Mouse (Mus musculus) forebrain, postnatal 0 days (tissue): ENCODE results near the gene Manba. TPM values are rescaled to one million over a fixed set of nuclear protein-coding genes. Genes with fewer than 3 reads are reported as not detected.

Source experiments
- ATAC-seq: fragments of 200-750 bp; cut with Nextera tagmentation; 2 replicates; pipeline ENCODE4 v1.8.0; 2017; ENCODE audit warnings: mild to moderate bottlenecking, moderate library complexity
- DNase-seq: peaks from one replicate; pipeline ENCODE4 v3.0.0-alpha.2; 2015
- H3K27ac ChIP-seq: fragments of 300-500 bp; sonication (generic); 2 replicates; pipeline ENCODE4 v1.5.1; 2014; ENCODE audit warnings: low read depth, mild to moderate bottlenecking, antibody characterized with exemption, low read length, moderate library complexity, mixed read lengths
- H3K27me3 ChIP-seq: fragments of 300-500 bp; sonication (generic); 2 replicates; pipeline ENCODE4 v1.6.1; 2014; ENCODE audit warnings: mild to moderate bottlenecking, low read length, mixed read lengths; ENCODE audit not compliant: insufficient read depth
- H3K36me3 ChIP-seq: fragments of 300-500 bp; sonication (generic); 2 replicates; pipeline ENCODE4 v1.6.1; 2014; ENCODE audit warnings: mild to moderate bottlenecking, moderate library complexity; ENCODE audit not compliant: insufficient read depth
- H3K4me1 ChIP-seq: fragments of 300-500 bp; sonication (generic); 2 replicates; pipeline ENCODE4 v1.6.1; 2014; ENCODE audit warnings: antibody characterized with exemption; ENCODE audit not compliant: insufficient read depth
- H3K4me2 ChIP-seq: fragments of 300-500 bp; sonication (generic); 2 replicates; pipeline ENCODE4 v1.6.1; 2014; ENCODE audit warnings: low read depth, mild to moderate bottlenecking, moderate library complexity
- H3K4me3 ChIP-seq: fragments of 300-500 bp; sonication (generic); 2 replicates; pipeline ENCODE4 v1.5.1; 2014; ENCODE audit warnings: low read depth, low read length, mixed read lengths
- H3K9ac ChIP-seq: fragments of 300-500 bp; sonication (generic); 2 replicates; pipeline ENCODE4 v1.6.1; 2014; ENCODE audit warnings: mild to moderate bottlenecking
- H3K9me3 ChIP-seq: fragments of 300-500 bp; sonication (generic); 2 replicates; pipeline ENCODE4 v1.6.1; 2016; ENCODE audit warnings: low read length
- CTCF ChIP-seq: sonication (generic); IDR thresholded peaks from 2 replicates; pipeline ENCODE4 v1.5.1; 2016; ENCODE audit warnings: antibody characterized with exemption, control low read depth, low read depth
- WGBS: fragments of 180-500 bp; shearing (Covaris S2); extraction: QIAGEN DNeasy Blood & Tissue Kit; methylation state at CpG from one replicate; pipeline ENCODE4 v1.1.7; 2014; 5-methylcytosine and 5-hydroxymethylcytosine counted together
- polyA plus RNA-seq: library from polyadenylated mRNA; unstranded; fragments of >200 nt; fragmentation: Nextera tagmentation; extraction: Ambion mirVana; gene quantifications from 2 replicates; pipeline ENCODE4 v1.2.1, GENCODE M21; 2015
- total RNA-seq: library from RNA; depleted of rRNA; stranded (reverse); fragments of >200 nt; gene quantifications from 2 replicates; pipeline ENCODE4 v1.2.3, GENCODE M21; 2014; rRNA removed

The Manba gene
- total RNA-seq: 5.8 and 7.2 TPM in 2 replicates
- 4.6 and 4.7 TPM in 2 replicates for polyA plus RNA-seq

GRCm38 (mm10) chr3:135485128-135485899 lies at the start of gene Manba:
Gene Manba (plus strand): TSS chr3:135485611.
- Histone ChIP-seq H3K4me3 (peak within 1 kb of the TSS; percentile 60), H3K27ac (no peak within 1 kb of the TSS), H3K4me1 (no peaks in the 10 kb centered on the region), H3K9me3 (no peaks in the 10 kb centered on the region), H3K27me3 (no peaks in the 10 kb centered on the region), H3K36me3 (no peaks in the 10 kb centered on the region), H3K9ac (peak within 1 kb of the TSS; percentile 59), H3K4me2 (peak within 1 kb of the TSS; percentile 99)
- ATAC-seq (peak; percentile 92), DNase-seq (peak; percentile 46)
- 2% methylated on average over 48 of the region's 48 CpGs for WGBS
- TF ChIP-seq CTCF: peak; percentile 28

- peaks cover 5% of the 10 kb centered on the region; the same call in 1 of the 2 replicates for H3K4me1 ChIP-seq
- peak overlapping the region; percentile 98 for H3K4me3 ChIP-seq
- no peaks in the 10 kb centered on the region for H3K36me3 ChIP-seq
- H3K27me3 ChIP-seq: no peaks in the 10 kb centered on the region
- TF ChIP-seq CTCF: no peak
- H3K9me3 ChIP-seq: no peaks in the 10 kb centered on the region
- 35% methylated on average over 14 of the region's 14 CpGs for WGBS
- peak overlapping the region; percentile 85 for H3K9ac ChIP-seq
- DNase-seq (no peak), ATAC-seq (no peak)
- peak overlapping the region; percentile 51 for H3K4me2 ChIP-seq
- peak overlapping the region; percentile 99 for H3K27ac ChIP-seq
Observed at GRCm38 (mm10) chr3:135436901-135437616, 48.4 kb upstream of the Manba start.

- peak within 1 kb of the TSS; percentile 89 for H3K9ac ChIP-seq
- no peaks in the 10 kb centered on the region for H3K36me3 ChIP-seq
- no peaks in the 10 kb centered on the region for H3K9me3 ChIP-seq
- H3K4me1 ChIP-seq: peaks cover 5% of the 10 kb centered on the region; the same call in 1 of the 2 replicates
- peak; percentile 95 for ATAC-seq
- DNase-seq: peak; percentile 99
- peak within 1 kb of the TSS; percentile 98 for H3K4me3 ChIP-seq
- under 1% methylated on average over 52 of the region's 56 CpGs for WGBS
- H3K27ac ChIP-seq: peak within 1 kb of the TSS; percentile 99
- no peaks in the 10 kb centered on the region for H3K27me3 ChIP-seq
- peak within 1 kb of the TSS; percentile 83 for H3K4me2 ChIP-seq
- no peak for TF ChIP-seq CTCF
Observed at GRCm38 (mm10) chr3:135437758-135438495, 47.5 kb upstream of the Manba start, which contains the start of gene Ube2d3. Gene Ube2d3 (plus strand): TSS chr3:135438149.

DNA sequence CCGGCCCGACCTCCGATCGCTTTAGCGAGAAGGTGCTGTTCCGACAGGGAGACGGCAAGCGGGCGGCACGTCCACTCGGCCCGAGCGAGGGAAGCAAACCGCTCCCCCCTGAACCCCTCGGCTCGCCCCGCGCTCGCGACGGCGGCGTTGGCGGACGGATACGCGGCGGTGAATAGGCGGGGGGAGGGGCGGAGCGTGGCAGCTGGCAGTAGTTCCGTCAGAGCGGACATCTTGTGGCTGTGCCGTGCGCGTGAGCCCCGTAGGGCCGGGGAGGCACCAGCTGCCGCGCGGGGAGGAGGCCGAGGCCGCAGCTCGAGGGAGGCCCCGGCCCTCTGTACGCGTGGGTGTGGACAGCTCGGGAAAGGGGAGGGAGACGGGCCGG lies 46.9 kb upstream of the Manba start:
- H3K4me2 ChIP-seq: peak overlapping the region; percentile 83
- no peaks in the 10 kb centered on the region for H3K36me3 ChIP-seq
- H3K4me3 ChIP-seq: peak overlapping the region; percentile 98
- H3K27me3 ChIP-seq: no peaks in the 10 kb centered on the region
- H3K27ac ChIP-seq: peak overlapping the region; percentile 99
- H3K4me1 ChIP-seq: peaks cover 5% of the 10 kb centered on the region
- no peaks in the 10 kb centered on the region for H3K9me3 ChIP-seq
- peak overlapping the region; percentile 89 for H3K9ac ChIP-seq
- TF ChIP-seq CTCF: 0 out of 2 replicates have a peak, but pooled peaks have one; percentile 3
- WGBS: 6% methylated on average over 46 of the region's 50 CpGs
- peak; percentile 74 for ATAC-seq
- DNase-seq: peak; percentile 96

- DNase-seq: peak; percentile 82
- H3K27me3 ChIP-seq: no peaks in the 10 kb centered on the region
- peak overlapping the region; percentile 98 for H3K4me3 ChIP-seq
- peaks cover 5% of the 10 kb centered on the region for H3K4me1 ChIP-seq
- H3K4me2 ChIP-seq: peak overlapping the region; percentile 83
- H3K36me3 ChIP-seq: no peaks in the 10 kb centered on the region
- peak overlapping the region; percentile 89 for H3K9ac ChIP-seq
- no peak for TF ChIP-seq CTCF
- H3K9me3 ChIP-seq: no peaks in the 10 kb centered on the region
- peak; percentile 48 for ATAC-seq
- H3K27ac ChIP-seq: peak overlapping the region; percentile 99
- 1% methylated on average over 51 of the region's 76 CpGs for WGBS
Observed at GRCm38 (mm10) chr3:135438913-135439531, 46.4 kb upstream of the Manba start.

DNA sequence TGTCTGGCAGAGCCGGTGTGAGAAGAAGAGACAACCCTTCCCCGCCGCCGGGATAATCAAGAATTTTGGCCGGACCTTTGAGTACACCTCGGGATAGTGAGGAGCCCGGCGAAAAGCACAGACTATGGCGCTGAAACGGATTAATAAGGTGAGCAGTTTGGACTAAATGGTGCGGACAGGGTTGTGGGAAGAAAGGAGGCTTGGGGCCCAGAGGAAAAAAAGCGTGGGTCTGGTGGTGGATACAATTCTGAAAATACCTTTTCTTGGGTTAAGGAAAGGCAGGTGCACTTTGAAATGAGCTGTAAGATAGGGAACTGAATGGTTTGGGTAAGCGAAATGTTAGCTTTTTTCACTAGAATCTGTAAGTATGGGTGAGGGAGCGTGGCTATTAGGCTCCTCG lies 45.8 kb upstream of the Manba start:
- no peaks in the 10 kb centered on the region for H3K36me3 ChIP-seq
- no peaks in the 10 kb centered on the region for H3K27me3 ChIP-seq
- H3K9ac ChIP-seq: peak overlapping the region; percentile 89
- H3K4me1 ChIP-seq: peaks cover 5% of the 10 kb centered on the region
- H3K9me3 ChIP-seq: no peaks in the 10 kb centered on the region
- no peak for TF ChIP-seq CTCF
- H3K27ac ChIP-seq: peak overlapping the region; percentile 99
- no peak for ATAC-seq
- peak overlapping the region; percentile 98 for H3K4me3 ChIP-seq
- peak overlapping the region; percentile 83 for H3K4me2 ChIP-seq
- peak; percentile 3 for DNase-seq
- WGBS: 2% methylated on average over 15 of the region's 15 CpGs
